Mouse (Mus musculus): Measurements from ENCODE around the gene Rab40c. TPM values are rescaled to one million over a fixed set of nuclear protein-coding genes. Genes with fewer than 3 reads are reported as not detected.

Gene Rab40c
- total RNA-seq, 2 experiments from 2014 or later: 9.3 to 12.6 TPM

DNA sequence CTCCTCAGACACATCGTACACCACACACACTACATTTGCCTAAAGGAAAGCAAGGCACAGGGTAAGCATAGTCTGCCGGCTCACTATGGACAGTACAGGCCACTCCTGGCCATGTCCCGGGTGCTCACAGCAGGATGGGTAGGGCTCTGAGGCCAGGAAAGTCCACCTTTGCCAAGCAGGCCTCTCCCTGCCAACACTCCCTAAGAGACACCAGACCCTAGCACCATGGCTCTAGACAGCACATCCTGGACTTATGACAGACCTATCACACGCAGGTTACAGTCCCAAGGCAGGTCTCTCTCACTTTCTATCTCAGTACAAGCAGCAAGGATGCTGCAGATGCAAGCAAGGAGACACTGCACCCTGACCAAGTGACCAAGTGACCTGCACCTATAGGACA lies 76.4 kb downstream of the Rab40c start:
- DNase-seq: no peak

DNA sequence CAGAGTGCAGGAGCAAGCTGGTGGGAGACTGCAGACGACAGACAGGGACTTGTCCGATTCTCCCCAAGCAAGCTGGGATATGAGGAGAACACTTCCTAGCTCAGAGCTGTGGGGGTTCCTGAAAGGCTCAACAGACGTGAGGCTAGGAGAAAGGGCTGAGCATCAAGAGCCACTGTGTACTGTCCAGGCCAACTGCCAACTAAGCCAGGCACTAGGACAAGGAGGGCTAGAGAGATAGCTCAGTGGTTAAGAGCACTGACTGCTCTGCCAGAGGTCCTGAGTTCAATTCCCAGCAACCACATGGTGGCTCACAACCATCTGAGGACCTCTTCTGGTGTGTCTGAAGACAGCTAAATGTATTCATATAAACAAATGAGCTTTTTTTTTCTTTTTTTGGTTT lies 77.0 kb downstream of the Rab40c start:
- DNase-seq: no peak

DNA sequence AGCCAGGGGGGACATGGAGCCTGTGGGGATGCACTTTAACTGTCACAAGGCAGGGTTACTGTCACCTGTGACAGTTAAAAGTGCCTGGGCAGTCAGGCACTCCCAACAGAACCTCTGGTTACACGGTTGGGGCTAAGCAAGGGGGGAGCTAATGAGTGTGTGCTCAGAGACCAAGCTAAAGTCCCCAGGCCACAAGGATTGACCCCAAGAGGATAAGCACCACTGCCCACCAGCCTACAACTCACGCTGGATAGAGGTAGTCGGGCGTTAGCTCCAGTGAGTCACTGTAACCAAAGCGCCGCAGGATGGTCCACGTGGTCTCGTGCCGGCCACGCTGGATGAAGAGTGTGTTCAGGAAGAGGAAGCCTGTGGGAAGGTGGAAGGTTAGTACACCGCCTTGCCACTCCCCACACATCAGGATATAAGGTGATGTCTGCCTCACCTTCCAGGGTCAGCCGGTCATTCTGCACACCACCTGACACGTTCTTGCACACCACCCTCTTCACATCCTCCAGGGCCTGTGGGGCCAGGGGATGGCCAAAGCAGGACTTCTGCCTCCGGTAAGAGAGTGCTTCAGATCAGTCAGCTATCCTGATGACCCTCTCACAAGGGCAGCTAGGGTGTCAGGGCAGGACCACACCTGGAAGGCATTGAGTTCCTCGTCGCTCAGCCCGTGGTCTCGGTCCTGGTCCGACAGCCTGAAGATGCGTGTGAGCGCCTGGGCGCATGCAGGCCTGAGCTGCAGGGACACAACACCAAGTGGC lies 78.2 kb downstream of the Rab40c start, which contains the start of gene Gm20683:
TSS of gene Gm20683 (minus strand) at position 647 of the 764 bp plus-strand sequence.
- no peak for DNase-seq

GRCm38 (mm10) chr17:25840519-25840918 lies 79.0 kb downstream of the Rab40c start:
- no peak for DNase-seq

DNA sequence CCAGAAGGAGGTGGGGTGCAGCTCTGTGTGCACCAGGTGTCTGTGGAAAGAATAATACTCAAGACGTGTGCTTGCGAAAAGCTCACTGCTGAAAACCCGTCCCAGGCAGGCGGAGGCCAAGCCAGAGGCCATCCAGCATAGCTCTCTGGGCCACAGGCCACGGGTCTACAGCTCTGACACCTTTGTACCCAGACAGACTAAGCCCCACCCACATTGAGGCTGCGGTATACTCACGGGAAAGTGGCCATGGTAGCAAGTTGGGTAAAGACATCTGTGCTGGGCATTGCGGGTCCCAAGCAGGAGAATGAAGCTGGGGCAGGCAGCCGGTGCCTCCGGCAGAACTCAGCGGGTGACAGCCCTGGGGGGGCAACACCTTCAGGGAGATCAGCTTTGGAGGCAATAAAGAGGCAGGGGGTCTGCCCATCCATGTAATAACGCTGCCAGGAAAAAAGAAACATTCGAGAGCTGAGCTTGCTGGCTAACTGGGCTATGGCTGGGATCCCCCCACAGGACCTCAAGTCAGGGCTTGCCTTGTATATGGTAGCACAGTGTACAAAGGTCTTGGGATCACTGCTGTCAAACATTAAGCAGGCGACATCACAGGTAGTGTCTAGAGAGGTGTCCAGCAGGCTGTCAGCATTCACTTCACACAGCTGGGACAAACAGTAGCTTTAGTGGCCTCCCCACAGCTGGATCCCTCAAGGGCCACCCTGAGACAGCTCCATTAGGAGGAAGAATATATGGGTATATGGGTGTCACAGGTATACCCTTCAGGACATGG lies 79.9 kb downstream of the Rab40c start:
- no peak for DNase-seq

DNA sequence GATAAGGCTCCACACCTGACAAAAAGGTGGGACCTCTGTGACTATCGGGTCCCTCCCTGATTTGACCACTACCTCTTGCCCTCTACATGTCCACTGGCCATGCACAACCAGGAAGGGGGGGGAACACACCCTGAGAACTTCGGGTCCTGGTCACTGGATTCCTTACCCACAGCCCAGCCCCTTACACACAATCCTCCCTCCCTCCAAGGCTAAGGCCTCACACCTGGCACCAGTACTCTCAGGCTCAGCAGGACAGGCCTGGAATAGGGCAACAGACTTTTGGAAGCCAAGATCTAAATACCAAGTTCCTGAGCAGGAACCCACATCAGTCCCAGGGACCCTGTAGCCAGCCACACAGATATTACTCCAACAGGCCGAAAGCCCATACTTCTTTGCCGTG lies 80.6 kb downstream of the Rab40c start:
- no peak for DNase-seq

- no peak for DNase-seq
Measured at GRCm38 (mm10) chr17:25837533-25837932, 82.0 kb downstream of the Rab40c start.

DNA sequence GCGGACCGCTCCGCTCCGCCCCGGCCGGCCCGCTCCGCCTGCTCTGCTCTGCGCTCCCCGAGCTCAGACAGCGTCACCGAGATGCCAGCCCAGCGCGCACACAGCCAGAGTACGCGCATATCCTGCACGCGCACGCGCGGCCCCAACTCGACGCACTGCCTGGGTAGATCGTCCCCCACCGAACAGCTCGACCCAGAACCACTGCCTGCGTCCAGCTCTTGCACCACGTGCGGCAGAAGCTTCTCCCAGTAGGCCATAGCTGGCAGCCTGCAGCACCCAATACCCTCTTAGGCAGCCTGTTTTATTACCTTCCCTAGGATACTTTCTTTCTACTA lies 82.5 kb downstream of the Rab40c start, which contains the start of gene Rhbdl1:
TSS of gene Rhbdl1 (minus strand) at position 220 of the 335 bp plus-strand sequence.
- peak; percentile 70 for DNase-seq

- no peak for DNase-seq
Measured at GRCm38 (mm10) chr17:25836397-25837075, 83.0 kb downstream of the Rab40c start.

GRCm38 (mm10) chr17:25835816-25836215 lies 83.7 kb downstream of the Rab40c start:
- no peak for DNase-seq

DNA sequence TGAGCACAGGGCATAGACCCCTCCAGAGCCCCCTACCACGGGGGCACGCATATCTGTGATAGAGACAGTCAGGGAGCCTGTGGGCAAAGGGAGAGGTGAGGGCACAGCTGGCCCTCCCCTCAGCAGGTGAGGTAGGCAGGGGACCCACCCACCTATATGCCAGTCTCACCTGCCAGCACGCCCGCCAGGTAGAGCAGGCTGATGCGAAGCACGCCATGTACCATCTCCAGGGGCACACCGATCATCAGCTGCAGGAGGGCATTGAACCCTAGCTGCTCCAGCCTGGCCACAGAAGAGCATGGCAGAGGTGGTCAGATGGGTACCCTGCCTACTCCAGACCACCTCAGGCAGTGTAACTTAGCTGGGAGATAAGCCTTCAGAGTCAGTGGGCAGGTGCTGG lies 84.2 kb downstream of the Rab40c start:
- no peak for DNase-seq

DNA sequence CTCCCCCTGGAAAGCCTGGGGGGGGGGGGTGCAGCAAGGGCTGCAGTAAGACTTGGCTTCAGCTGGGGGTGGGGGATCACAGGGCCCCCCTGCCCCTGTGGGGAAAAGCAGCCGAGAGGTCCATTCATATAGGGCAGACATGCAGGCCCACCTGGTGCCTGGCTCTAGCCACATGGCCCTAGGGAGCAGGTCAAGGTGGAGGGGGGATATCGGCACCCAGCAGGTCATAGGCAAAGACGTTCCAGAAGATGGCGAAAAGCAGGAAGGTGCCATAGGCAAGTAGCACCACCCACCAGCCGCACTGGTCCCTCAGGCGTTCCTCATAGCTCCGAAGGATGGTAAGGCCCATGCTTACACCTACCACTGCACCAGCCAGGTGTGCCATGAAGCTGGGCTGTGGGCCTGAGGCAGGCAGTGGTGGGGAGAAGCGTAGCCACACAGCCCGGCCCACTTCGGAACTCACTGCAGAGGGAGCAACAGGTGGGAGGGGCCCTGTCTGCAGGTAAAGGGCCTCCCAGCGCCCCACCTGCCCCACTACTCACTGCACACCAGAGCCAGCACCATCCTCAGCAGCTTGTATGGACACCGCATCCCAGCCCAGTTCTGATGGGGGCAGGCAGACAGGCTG lies 84.8 kb downstream of the Rab40c start:
- DNase-seq: no peak

- no peak for DNase-seq
Measured at GRCm38 (mm10) chr17:25833961-25834594, 85.4 kb downstream of the Rab40c start.

- DNase-seq: peak; percentile 93
Measured at GRCm38 (mm10) chr17:25833291-25833663, 86.2 kb downstream of the Rab40c start, which contains the start of gene Stub1. Gene Stub1, minus strand, starts transcription at chr17:25833404.

DNA sequence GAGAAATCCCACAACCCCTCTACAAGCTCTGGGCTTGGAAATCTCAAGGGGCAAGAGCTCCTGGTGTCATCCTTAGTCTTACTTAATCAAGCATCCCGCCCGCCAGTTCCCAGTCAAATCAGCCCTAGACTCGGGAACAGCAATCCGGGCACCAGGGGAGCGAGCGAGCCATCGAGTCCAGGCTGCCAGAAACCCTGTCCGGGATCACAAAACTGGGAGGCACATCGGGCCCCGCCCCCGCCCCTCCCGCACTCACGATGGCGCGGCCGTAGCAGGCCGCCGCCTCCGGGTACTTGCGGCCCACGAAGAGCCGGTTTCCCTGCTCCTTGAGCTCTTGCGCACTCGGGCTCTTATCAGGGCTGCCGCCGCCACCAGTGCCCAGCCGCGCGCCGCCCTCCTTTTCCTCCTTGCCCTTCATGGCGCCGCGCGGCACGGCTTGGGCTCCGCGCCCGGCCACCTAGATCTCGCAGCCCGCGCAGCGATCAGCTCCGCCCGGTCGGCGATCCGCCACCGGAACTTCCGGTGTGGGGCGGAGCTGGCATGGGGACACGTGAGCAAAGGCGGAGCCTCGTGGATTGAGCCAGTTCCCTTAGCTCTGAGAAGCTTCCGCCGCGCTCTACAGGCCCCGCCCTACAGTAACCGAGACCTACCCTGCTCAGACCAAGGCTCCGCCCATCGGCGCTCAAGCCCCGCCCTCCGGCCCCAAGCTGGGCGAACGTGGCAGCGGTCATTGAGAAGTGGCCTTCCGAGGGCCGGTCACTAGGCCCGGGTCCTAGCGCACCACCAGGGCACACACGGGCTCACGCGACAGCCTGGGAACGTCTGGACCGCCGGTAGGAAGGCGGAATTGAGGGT lies 86.9 kb downstream of the Rab40c start:
- DNase-seq: peak; percentile 100

Other genes starting within 250 kb of the Rab40c start
- gene Gng13, start 202.6 kb downstream of the Rab40c start, total RNA-seq (2021): not detected
- gene Chtf18, start 192.3 kb downstream of the Rab40c start, total RNA-seq (2021): 1 to 10 TPM; 3.2 to 4.3 TPM
- 1 to 10 TPM; 3.8 to 5.6 TPM for gene Rpusd1, start 192.1 kb downstream of the Rab40c start, total RNA-seq (2021)
- gene Mslnl, start 183.7 kb downstream of the Rab40c start, total RNA-seq (2021): not detected
- under 1 TPM; 0.65 to 0.80 TPM for gene Msln, start 165.3 kb downstream of the Rab40c start, total RNA-seq (2021)
- gene Narfl, start 146.0 kb downstream of the Rab40c start, total RNA-seq (2021): 10 to 100 TPM; 24.3 to 28.4 TPM
- 10 to 100 TPM; 16.8 to 22.2 TPM for gene Haghl, start 134.1 kb downstream of the Rab40c start, total RNA-seq (2021)
- not detected for gene Ccdc78, start 133.1 kb downstream of the Rab40c start, total RNA-seq (2021)
- gene Fam173a, start 126.8 kb downstream of the Rab40c start, total RNA-seq (2021): 10 to 100 TPM; 38.3 to 39.4 TPM
- gene AC134908.4, start 124.1 kb downstream of the Rab40c start, total RNA-seq (2021): not detected
- gene Metrn, start 122.6 kb downstream of the Rab40c start, total RNA-seq (2021): 10 to 100 TPM; 51.5 to 57.4 TPM
- 1 to 10 TPM; 2.1 to 2.3 TPM for gene Fbxl16, start 110.6 kb downstream of the Rab40c start, total RNA-seq (2021)
- gene Wdr24, start 96.1 kb downstream of the Rab40c start, total RNA-seq (2021): 10 to 100 TPM in 1 of 2 experiments, 1 to 10 TPM in 1; 10.0 to 10.8 TPM
- gene Jmjd8, start 90.9 kb downstream of the Rab40c start, total RNA-seq (2021): 10 to 100 TPM; 22.1 to 25.8 TPM
- gene Stub1, start 86.3 kb downstream of the Rab40c start, total RNA-seq (2021): 10 to 100 TPM; 95.7 to 99.9 TPM
- 10 to 100 TPM in 1 of 2 experiments, 1 to 10 TPM in 1; 9.8 to 10.9 TPM for gene Rhbdl1, start 82.4 kb downstream of the Rab40c start, total RNA-seq (2021)
- gene Gm20683, start 78.0 kb downstream of the Rab40c start, total RNA-seq (2021): 1 to 10 TPM; 5.8 to 7.3 TPM
- gene Rhot2, start 74.9 kb downstream of the Rab40c start, total RNA-seq (2021): 10 to 100 TPM; 36.8 TPM
- gene Wdr90, start 58.2 kb downstream of the Rab40c start, total RNA-seq (2021): 1 to 10 TPM; 3.3 to 5.2 TPM
- 10 to 100 TPM; 57.9 to 61.8 TPM for gene Mcrip2, start 51.0 kb downstream of the Rab40c start, total RNA-seq (2021)
- 10 to 100 TPM; 20.7 to 23.1 TPM for gene Mettl26, start 44.7 kb downstream of the Rab40c start, total RNA-seq (2021)
- gene Wfikkn1, start 38.9 kb downstream of the Rab40c start, total RNA-seq (2021): 1 to 10 TPM in 1 of 2 experiments, under 1 TPM in 1; 0.78 to 1.1 TPM
- 10 to 100 TPM; 38.4 to 39.1 TPM for gene Pigq, start 25.2 kb upstream of the Rab40c start, total RNA-seq (2021)
- not detected for gene Nhlrc4, start 25.2 kb upstream of the Rab40c start, total RNA-seq (2021)
- not detected for gene A930017K11Rik, start 32.8 kb upstream of the Rab40c start, total RNA-seq (2021)
- 1 to 10 TPM; 6.7 to 8.6 TPM for gene Capn15, start 66.1 kb upstream of the Rab40c start, total RNA-seq (2021)
- gene Rab11fip3, start 149.8 kb upstream of the Rab40c start, total RNA-seq (2021): 10 to 100 TPM; 37.9 to 41.5 TPM
- gene Decr2, start 170.6 kb upstream of the Rab40c start, total RNA-seq (2021): 1 to 10 TPM; 5.6 to 6.1 TPM
- gene Nme4, start 175.9 kb upstream of the Rab40c start, total RNA-seq (2021): 1 to 10 TPM; 4.9 to 6.4 TPM
- 1 to 10 TPM; 1.3 to 1.7 TPM for gene Tmem8, start 193.6 kb upstream of the Rab40c start, total RNA-seq (2021)
- 10 to 100 TPM; 48.4 to 52.3 TPM for gene Mrpl28, start 203.8 kb upstream of the Rab40c start, total RNA-seq (2021)
- gene Axin1, start 219.0 kb upstream of the Rab40c start, total RNA-seq (2021): 10 to 100 TPM; 19.3 to 23.1 TPM